Mouse (Mus musculus) ES-Bruce4 (cell line): ENCODE data around the gene Zfp653. TPM values are rescaled to one million over a fixed set of nuclear protein-coding genes. Genes with fewer than 3 reads are reported as not detected.

Source experiments
- H3K27ac ChIP-seq: 2 replicates; pipeline ENCODE4 v1.5.1; 2012; ENCODE audit warnings: low read length, inconsistent platforms; ENCODE audit not compliant: insufficient read depth
- H3K27me3 ChIP-seq: 2 replicates; pipeline ENCODE4 v1.6.1; 2012; ENCODE audit warnings: mild to moderate bottlenecking, low read length, inconsistent platforms; ENCODE audit not compliant: control insufficient read depth, poor library complexity, insufficient read depth, severe bottlenecking
- H3K36me3 ChIP-seq: 2 replicates; pipeline ENCODE4 v1.6.1; 2012; ENCODE audit warnings: inconsistent platforms, mild to moderate bottlenecking, low read length, moderate library complexity; ENCODE audit not compliant: control insufficient read depth, poor library complexity, insufficient read depth, severe bottlenecking
- H3K4me1 ChIP-seq: one replicate; pipeline ENCODE4 v1.8.1; 2011; ENCODE audit warnings: low read length; ENCODE audit not compliant: control insufficient read depth, insufficient read depth
- H3K4me3 ChIP-seq: 2 replicates; pipeline ENCODE4 v1.5.1; 2011; ENCODE audit warnings: low read depth, mild to moderate bottlenecking, low read length
- H3K9ac ChIP-seq: 2 replicates; pipeline ENCODE4 v1.6.1; 2012; ENCODE audit warnings: low read depth, mild to moderate bottlenecking, inconsistent platforms; ENCODE audit not compliant: poor library complexity, severe bottlenecking
- H3K9me3 ChIP-seq: replicated peaks from 2 replicates; pipeline ENCODE4 v1.6.1; 2012; ENCODE audit warnings: mild to moderate bottlenecking, low read length, inconsistent platforms; ENCODE audit not compliant: control insufficient read depth, poor library complexity, insufficient read depth, severe bottlenecking
- CTCF ChIP-seq: IDR thresholded peaks from one replicate; pipeline ENCODE4 v1.8.1; 2011; ENCODE audit warnings: low read depth, low read length
- EP300 ChIP-seq: IDR thresholded peaks from 2 replicates; pipeline ENCODE4 v1.6.1; 2011; ENCODE audit warnings: low read depth, low read length; ENCODE audit not compliant: insufficient read depth
- POLR2A ChIP-seq: IDR thresholded peaks from one replicate; pipeline ENCODE4 v1.8.1; 2011; ENCODE audit warnings: low read length; ENCODE audit not compliant: insufficient read depth
- polyA plus RNA-seq: library from polyadenylated mRNA; stranded (reverse); fragments of >200 nt; gene quantifications from 2 replicates; pipeline ENCODE4 v1.2.4, GENCODE M21; 2011; ENCODE audit warnings: low read depth; ENCODE audit not compliant: missing spikeins, insufficient read depth, insufficient read length

The Zfp653 gene
- polyA plus RNA-seq, 1 experiment: 7.2 TPM

DNA sequence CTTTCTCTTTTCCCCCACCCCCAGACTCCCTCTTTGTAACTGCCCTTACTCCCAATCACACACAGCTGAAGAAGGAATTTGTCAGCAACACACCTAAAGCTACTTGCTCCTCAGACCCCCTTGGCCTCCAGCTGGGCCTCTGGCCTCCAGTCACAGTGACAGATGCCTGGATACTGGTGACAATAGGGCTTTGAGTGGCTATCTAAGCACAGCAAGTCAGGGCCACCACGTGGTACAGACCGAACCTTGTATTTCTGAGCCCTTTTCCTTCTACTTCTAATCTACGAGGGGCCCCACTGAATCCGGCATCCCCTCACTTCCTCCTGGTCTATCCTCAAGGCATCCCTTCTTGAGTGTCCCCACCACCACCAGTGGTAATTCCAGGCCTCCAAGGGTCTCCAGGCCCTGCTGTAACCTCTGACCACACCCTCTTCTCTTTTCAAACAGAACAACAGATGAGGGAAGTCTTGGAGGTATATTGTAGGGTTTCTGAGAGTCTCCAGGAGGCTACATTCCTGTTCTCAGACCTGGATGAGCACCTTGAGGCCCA is 21.4 kb downstream of the Zfp653 start:
- Histone ChIP-seq H3K4me1 (no peaks in the 10 kb centered on the region), H3K27me3 (no peaks in the 10 kb centered on the region; the same call in 1 of the 2 replicates), H3K4me3 (peak overlapping the region; percentile 24), H3K9me3 (no peaks in the 10 kb centered on the region), H3K36me3 (no peaks in the 10 kb centered on the region), H3K27ac (no peak overlapping the region), H3K9ac (no peak overlapping the region)
- no peak for TF ChIP-seq CTCF
- no peak for TF ChIP-seq EP300
- no peak for TF ChIP-seq POLR2A

DNA sequence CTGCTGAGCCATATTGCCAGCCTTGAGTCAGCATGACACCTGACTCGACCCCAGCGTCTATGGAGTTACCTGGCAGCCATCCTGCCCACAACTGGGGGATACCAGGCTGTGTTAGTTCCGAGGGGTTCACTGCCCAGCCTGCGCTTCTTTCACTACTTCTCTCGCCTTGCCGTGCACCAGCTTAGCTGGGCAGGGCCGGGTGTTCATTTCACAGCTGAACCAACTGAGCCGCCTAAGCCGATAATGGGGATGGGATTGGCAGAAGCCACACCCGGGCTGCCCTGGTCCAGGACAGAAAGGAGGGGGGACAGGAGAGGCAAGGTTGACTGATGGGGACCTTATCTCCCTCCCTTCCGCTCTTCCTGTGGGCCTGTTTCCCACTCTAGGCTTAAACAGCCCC is 21.9 kb downstream of the Zfp653 start:
- H3K4me1 ChIP-seq: no peaks in the 10 kb centered on the region
- no peak overlapping the region for H3K27ac ChIP-seq
- no peak for TF ChIP-seq POLR2A
- no peak for TF ChIP-seq CTCF
- no peak for TF ChIP-seq EP300
- no peaks in the 10 kb centered on the region; the same call in 1 of the 2 replicates for H3K27me3 ChIP-seq
- no peak overlapping the region for H3K9ac ChIP-seq
- no peaks in the 10 kb centered on the region for H3K9me3 ChIP-seq
- no peaks in the 10 kb centered on the region for H3K36me3 ChIP-seq
- H3K4me3 ChIP-seq: no peak overlapping the region

GRCm38 (mm10) chr9:22047329-22047728 is 23.8 kb downstream of the Zfp653 start:
- no peaks in the 10 kb centered on the region for H3K9me3 ChIP-seq
- H3K4me3 ChIP-seq: no peak overlapping the region
- H3K27me3 ChIP-seq: no peaks in the 10 kb centered on the region; the same call in 1 of the 2 replicates
- H3K9ac ChIP-seq: no peak overlapping the region
- no peaks in the 10 kb centered on the region for H3K36me3 ChIP-seq
- H3K4me1 ChIP-seq: no peaks in the 10 kb centered on the region
- TF ChIP-seq POLR2A (no peak), EP300 (no peak), CTCF (no peak)
- H3K27ac ChIP-seq: no peak overlapping the region

DNA sequence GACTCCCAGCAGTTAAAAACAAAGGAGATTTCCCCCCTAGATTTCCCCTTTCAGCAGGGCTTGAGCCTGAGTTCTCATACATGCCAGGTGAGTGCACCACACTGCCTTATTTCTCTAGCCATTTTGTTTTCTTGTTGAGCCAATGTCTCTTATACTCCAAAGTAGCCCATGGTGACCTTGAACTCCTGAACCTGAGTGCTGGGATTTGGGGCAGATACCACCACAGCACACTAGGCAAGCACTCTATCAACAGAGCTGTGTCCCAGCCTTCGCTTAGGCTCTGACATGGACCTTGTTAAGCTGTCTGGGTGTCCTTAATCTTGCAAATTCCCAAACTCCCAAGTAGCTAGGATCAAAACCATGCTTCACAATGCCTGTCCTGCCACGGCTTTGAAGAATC is 29.3 kb downstream of the Zfp653 start:
- H3K27ac ChIP-seq: no peak overlapping the region
- TF ChIP-seq POLR2A: no peak
- TF ChIP-seq CTCF: no peak
- TF ChIP-seq EP300: no peak

GRCm38 (mm10) chr9:22037826-22038225 is 33.4 kb downstream of the Zfp653 start:
- TF ChIP-seq POLR2A (no peak), CTCF (no peak), EP300 (no peak)
- peaks cover 5% of the 10 kb centered on the region for H3K4me1 ChIP-seq
- no peak overlapping the region for H3K9ac ChIP-seq
- H3K4me3 ChIP-seq: no peak overlapping the region
- H3K9me3 ChIP-seq: no peaks in the 10 kb centered on the region
- H3K36me3 ChIP-seq: no peaks in the 10 kb centered on the region
- H3K27me3 ChIP-seq: no peaks in the 10 kb centered on the region
- H3K27ac ChIP-seq: no peak overlapping the region

More for the DNA sequence above, 29.3 kb downstream of the Zfp653 start:
- H3K9ac ChIP-seq: no peak overlapping the region
- H3K36me3 ChIP-seq: no peaks in the 10 kb centered on the region
- no peaks in the 10 kb centered on the region for H3K4me1 ChIP-seq
- no peak overlapping the region for H3K4me3 ChIP-seq
- H3K9me3 ChIP-seq: no peaks in the 10 kb centered on the region
- no peaks in the 10 kb centered on the region for H3K27me3 ChIP-seq

GRCm38 (mm10) chr9:22035300-22036044 is 35.7 kb downstream of the Zfp653 start:
- H3K36me3 ChIP-seq: no peaks in the 10 kb centered on the region
- H3K9ac ChIP-seq: no peak overlapping the region
- H3K9me3 ChIP-seq: no peaks in the 10 kb centered on the region
- peaks cover 5% of the 10 kb centered on the region for H3K4me1 ChIP-seq
- no peak overlapping the region for H3K4me3 ChIP-seq
- H3K27ac ChIP-seq: no peak overlapping the region
- peak; percentile 40; the same call in 1 of the 2 replicates for TF ChIP-seq EP300
- no peak for TF ChIP-seq POLR2A
- no peak for TF ChIP-seq CTCF
- H3K27me3 ChIP-seq: no peaks in the 10 kb centered on the region
